Mouse (Mus musculus): ENCODE results near the gene Dgkg. TPM values are rescaled to one million over a fixed set of nuclear protein-coding genes. Genes with fewer than 3 reads are reported as not detected.

The Dgkg gene
- polyA plus RNA-seq, 1 experiment from 2014 or later = 0.15 TPM

DNA sequence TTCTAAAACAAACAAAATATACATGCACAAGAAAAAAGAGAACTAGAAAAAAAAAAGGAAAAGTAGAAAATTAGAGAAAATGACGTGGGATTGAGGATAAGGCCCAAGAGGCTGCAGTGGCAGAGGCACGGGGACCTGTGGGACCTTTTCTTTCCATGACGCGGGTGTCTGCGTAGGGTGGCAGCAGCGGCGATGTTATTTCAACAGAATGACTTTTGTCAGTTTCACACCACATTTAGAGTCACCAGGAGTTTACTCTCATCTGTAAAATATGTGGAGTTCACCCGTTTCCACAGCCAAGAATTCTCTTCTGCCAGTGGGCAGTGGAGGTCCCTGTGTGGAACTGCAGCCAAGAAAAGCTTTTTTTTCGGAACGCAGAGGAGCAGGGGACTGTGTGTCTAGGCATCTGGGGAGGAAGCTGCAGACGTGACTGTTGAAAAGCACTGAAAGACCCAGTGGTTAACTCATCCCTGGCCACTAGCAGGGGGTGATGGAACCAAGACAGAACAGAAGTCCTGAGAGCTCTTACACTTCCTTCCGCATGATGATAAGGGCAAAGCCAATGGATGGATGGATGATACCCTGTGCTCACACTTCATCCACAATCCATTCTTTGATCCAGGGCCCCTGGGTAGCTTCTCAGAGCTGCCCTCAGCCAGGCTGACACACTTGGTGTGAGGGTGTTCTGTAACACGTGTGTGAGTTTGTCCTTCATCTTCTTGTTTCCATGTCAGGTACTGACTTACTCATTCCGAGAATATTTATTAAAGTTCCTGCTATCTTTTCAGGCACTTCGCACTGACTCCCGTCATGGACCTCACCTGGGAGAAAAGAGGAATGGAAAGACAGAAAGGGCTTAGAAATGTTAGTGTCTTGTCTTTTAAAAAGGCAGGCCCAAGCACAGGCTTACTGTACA is 1.1 kb upstream of the Dgkg start:
- Histone ChIP-seq H3K4me3 (ENCODE audit: low read depth, low read length) (no peak overlapping the region), H3K9ac (replicated peaks; ENCODE audit: low read length) (no peak overlapping the region), H3K27me3 (ENCODE audit: control insufficient read depth, insufficient read depth, low read length) (peaks cover 26% of the 10 kb centered on the region), H3K4me2 (ENCODE audit: low read depth, low read length) (no peak overlapping the region), H3K36me3 (replicated peaks; ENCODE audit: control insufficient read depth, insufficient read depth, low read depth, low read length) (no peaks in the 10 kb centered on the region), H3K9me3 (replicated peaks; ENCODE audit: control insufficient read depth, low read length) (no peaks in the 10 kb centered on the region), H3K27ac (replicated peaks; ENCODE audit: low read depth, low read length) (no peak overlapping the region), H3K4me1 (ENCODE audit: control insufficient read depth, insufficient read depth, low read length) (no peaks in the 10 kb centered on the region; the same call in 1 of the 2 replicates)
- no peak for ATAC-seq (replicated peaks; ENCODE audit: insufficient number of reproducible peaks, low FRiP score, low TSS enrichment, low read depth)
- DNase-seq (ENCODE audit: low spot score) = no peak
- WGBS = 74% methylated on average over 16 of the region's 16 CpGs

DNA sequence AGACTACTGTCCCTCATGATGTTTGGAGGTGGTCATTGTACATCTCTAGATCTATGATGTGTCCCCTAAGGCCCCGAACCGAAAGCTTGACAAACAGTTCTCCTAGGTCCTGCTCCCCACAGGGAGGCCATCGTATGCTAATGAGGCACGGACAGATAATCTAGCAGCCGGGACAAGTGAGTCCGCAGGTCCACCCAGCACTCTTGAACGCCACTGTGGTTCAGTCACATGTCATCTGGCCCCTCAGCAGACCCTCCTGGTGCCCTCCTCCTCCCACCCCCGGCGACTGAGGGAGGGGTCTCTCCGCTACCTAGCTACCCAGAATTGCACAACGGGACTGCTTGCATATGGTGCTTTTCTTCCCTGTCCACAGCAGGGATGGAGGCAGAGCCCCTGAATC is 1.2 kb downstream of the Dgkg start:
- 10% methylated on average over 11 of the region's 11 CpGs for WGBS
- H3K27me3 ChIP-seq (ENCODE audit: control insufficient read depth, insufficient read depth, low read length) = peaks cover 26% of the 10 kb centered on the region
- no peaks in the 10 kb centered on the region; the same call in 1 of the 2 replicates for H3K4me1 ChIP-seq (ENCODE audit: control insufficient read depth, insufficient read depth, low read length)
- no peak overlapping the region for H3K9ac ChIP-seq (replicated peaks; ENCODE audit: low read length)
- ATAC-seq (replicated peaks; ENCODE audit: insufficient number of reproducible peaks, low FRiP score, low TSS enrichment, low read depth) (no peak), DNase-seq (ENCODE audit: low spot score) (no peak)
- H3K4me2 ChIP-seq (ENCODE audit: low read depth, low read length) = no peak overlapping the region
- H3K9me3 ChIP-seq (replicated peaks; ENCODE audit: control insufficient read depth, low read length) = no peaks in the 10 kb centered on the region
- no peaks in the 10 kb centered on the region for H3K36me3 ChIP-seq (replicated peaks; ENCODE audit: control insufficient read depth, insufficient read depth, low read depth, low read length)
- 0 out of 2 replicates have a peak overlapping the region, but pooled peaks have one; percentile 9 for H3K4me3 ChIP-seq (ENCODE audit: low read depth, low read length)
- H3K27ac ChIP-seq (replicated peaks; ENCODE audit: low read depth, low read length) = no peak overlapping the region

DNA sequence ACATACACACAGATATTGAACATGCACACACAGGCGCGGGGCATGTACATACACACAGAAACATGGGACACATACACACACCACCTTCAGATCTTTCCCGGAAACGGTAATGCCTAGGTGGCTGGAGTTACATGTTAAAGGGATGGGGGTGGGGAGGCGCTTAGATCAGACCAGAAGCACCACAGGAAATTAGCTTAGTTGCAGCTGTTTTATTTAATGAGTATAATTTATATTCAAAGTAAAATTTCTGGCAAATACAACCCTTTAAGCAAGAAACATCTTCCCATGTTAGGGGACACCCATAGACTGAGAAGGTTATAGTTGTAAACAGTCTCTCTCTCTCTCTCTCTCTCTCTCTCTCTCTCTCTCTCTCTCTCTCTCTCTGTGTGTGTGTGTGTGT is 1.8 kb downstream of the Dgkg start:
- Histone ChIP-seq H3K27ac (replicated peaks; ENCODE audit: low read depth, low read length) (no peak overlapping the region), H3K36me3 (replicated peaks; ENCODE audit: control insufficient read depth, insufficient read depth, low read depth, low read length) (no peaks in the 10 kb centered on the region), H3K9ac (replicated peaks; ENCODE audit: low read length) (no peak overlapping the region), H3K9me3 (replicated peaks; ENCODE audit: control insufficient read depth, low read length) (no peaks in the 10 kb centered on the region), H3K4me2 (ENCODE audit: low read depth, low read length) (no peak overlapping the region), H3K4me1 (ENCODE audit: control insufficient read depth, insufficient read depth, low read length) (no peaks in the 10 kb centered on the region; the same call in 1 of the 2 replicates), H3K4me3 (ENCODE audit: low read depth, low read length) (no peak overlapping the region), H3K27me3 (ENCODE audit: control insufficient read depth, insufficient read depth, low read length) (peaks cover 26% of the 10 kb centered on the region)
- ATAC-seq (replicated peaks; ENCODE audit: insufficient number of reproducible peaks, low FRiP score, low TSS enrichment, low read depth) (no peak), DNase-seq (ENCODE audit: low spot score) (no peak)
- 66% methylated on average over 5 of the region's 5 CpGs for WGBS

DNA sequence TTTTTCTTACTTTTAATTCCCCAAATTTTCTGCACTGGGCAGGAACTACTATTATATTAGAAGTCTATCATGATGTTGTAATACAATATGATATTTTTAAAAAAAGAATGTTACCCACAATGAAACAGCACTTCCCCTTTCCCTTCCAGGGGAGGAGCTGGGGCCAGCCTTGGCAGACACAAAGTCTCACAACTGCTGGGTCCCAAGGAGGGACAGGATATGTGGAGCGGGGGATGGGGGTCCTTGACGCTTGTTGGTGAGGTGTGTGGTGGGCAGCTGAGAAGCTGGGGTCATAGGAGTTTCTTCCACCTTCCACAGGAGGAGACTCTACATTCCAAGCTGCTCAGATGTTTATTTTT is 2.6 kb downstream of the Dgkg start:
- Histone ChIP-seq H3K27ac (replicated peaks; ENCODE audit: low read depth, low read length) (no peak overlapping the region), H3K27me3 (ENCODE audit: control insufficient read depth, insufficient read depth, low read length) (peaks cover 26% of the 10 kb centered on the region), H3K36me3 (replicated peaks; ENCODE audit: control insufficient read depth, insufficient read depth, low read depth, low read length) (no peaks in the 10 kb centered on the region), H3K4me3 (ENCODE audit: low read depth, low read length) (no peak overlapping the region), H3K4me1 (ENCODE audit: control insufficient read depth, insufficient read depth, low read length) (no peaks in the 10 kb centered on the region; the same call in 1 of the 2 replicates), H3K4me2 (ENCODE audit: low read depth, low read length) (no peak overlapping the region), H3K9ac (replicated peaks; ENCODE audit: low read length) (no peak overlapping the region), H3K9me3 (replicated peaks; ENCODE audit: control insufficient read depth, low read length) (no peaks in the 10 kb centered on the region)
- 46% methylated on average over 2 of the region's 2 CpGs for WGBS
- DNase-seq (ENCODE audit: low spot score) (no peak), ATAC-seq (replicated peaks; ENCODE audit: insufficient number of reproducible peaks, low FRiP score, low TSS enrichment, low read depth) (no peak)

- 89% methylated on average over 11 of the region's 11 CpGs for WGBS
- ATAC-seq (replicated peaks; ENCODE audit: insufficient number of reproducible peaks, low FRiP score, low TSS enrichment, low read depth) (no peak), DNase-seq (ENCODE audit: low spot score) (no peak)
- no peaks in the 10 kb centered on the region for H3K9me3 ChIP-seq (replicated peaks; ENCODE audit: control insufficient read depth, low read length)
- no peaks in the 10 kb centered on the region for H3K36me3 ChIP-seq (replicated peaks; ENCODE audit: control insufficient read depth, insufficient read depth, low read depth, low read length)
- peaks cover 26% of the 10 kb centered on the region for H3K27me3 ChIP-seq (ENCODE audit: control insufficient read depth, insufficient read depth, low read length)
- H3K4me1 ChIP-seq (ENCODE audit: control insufficient read depth, insufficient read depth, low read length) = no peaks in the 10 kb centered on the region; the same call in 1 of the 2 replicates
- no peak overlapping the region for H3K4me3 ChIP-seq (ENCODE audit: low read depth, low read length)
- H3K9ac ChIP-seq (replicated peaks; ENCODE audit: low read length) = no peak overlapping the region
- H3K4me2 ChIP-seq (ENCODE audit: low read depth, low read length) = no peak overlapping the region
- H3K27ac ChIP-seq (replicated peaks; ENCODE audit: low read depth, low read length) = no peak overlapping the region
Observed at GRCm38 (mm10) chr16:22653817-22654476, 3.1 kb downstream of the Dgkg start.

DNA sequence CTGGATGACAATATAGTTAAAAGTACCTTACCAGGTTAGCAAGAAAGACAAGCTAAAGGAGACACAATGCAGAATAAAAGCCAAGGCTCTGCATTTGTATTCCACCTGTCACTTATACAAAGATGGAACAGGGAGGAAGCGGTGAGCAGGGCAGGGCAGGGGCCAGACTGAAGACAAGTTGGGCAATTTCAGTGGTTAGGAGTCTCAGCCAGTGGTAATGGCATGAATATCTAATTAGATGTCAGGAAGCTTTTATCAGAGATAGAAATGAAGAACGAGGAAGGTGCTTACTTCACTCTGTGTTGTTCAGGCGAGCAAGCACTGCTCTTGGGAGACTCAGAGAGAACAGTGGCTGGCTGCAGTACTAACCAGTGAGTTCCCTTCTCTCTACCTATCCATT is 5.8 kb downstream of the Dgkg start:
- 69% methylated on average over 3 of the region's 3 CpGs for WGBS
- no peaks in the 10 kb centered on the region for H3K36me3 ChIP-seq (replicated peaks; ENCODE audit: control insufficient read depth, insufficient read depth, low read depth, low read length)
- peaks cover 10% of the 10 kb centered on the region for H3K27me3 ChIP-seq (ENCODE audit: control insufficient read depth, insufficient read depth, low read length)
- ATAC-seq (replicated peaks; ENCODE audit: insufficient number of reproducible peaks, low FRiP score, low TSS enrichment, low read depth) (no peak), DNase-seq (ENCODE audit: low spot score) (no peak)
- H3K4me2 ChIP-seq (ENCODE audit: low read depth, low read length) = no peak overlapping the region
- H3K27ac ChIP-seq (replicated peaks; ENCODE audit: low read depth, low read length) = no peak overlapping the region
- H3K4me1 ChIP-seq (ENCODE audit: control insufficient read depth, insufficient read depth, low read length) = no peaks in the 10 kb centered on the region
- H3K9me3 ChIP-seq (replicated peaks; ENCODE audit: control insufficient read depth, low read length) = no peaks in the 10 kb centered on the region
- no peak overlapping the region for H3K9ac ChIP-seq (replicated peaks; ENCODE audit: low read length)
- H3K4me3 ChIP-seq (ENCODE audit: low read depth, low read length) = no peak overlapping the region

GRCm38 (mm10) chr16:22645256-22645655 is 11.8 kb downstream of the Dgkg start:
- H3K27me3 ChIP-seq (ENCODE audit: control insufficient read depth, insufficient read depth, low read length) = no peaks in the 10 kb centered on the region
- H3K9me3 ChIP-seq (replicated peaks; ENCODE audit: control insufficient read depth, low read length) = no peaks in the 10 kb centered on the region
- H3K27ac ChIP-seq (replicated peaks; ENCODE audit: low read depth, low read length) = no peak overlapping the region
- no peak overlapping the region for H3K4me2 ChIP-seq (ENCODE audit: low read depth, low read length)
- H3K36me3 ChIP-seq (replicated peaks; ENCODE audit: control insufficient read depth, insufficient read depth, low read depth, low read length) = no peaks in the 10 kb centered on the region
- DNase-seq (ENCODE audit: low spot score) = no peak
- no peak for ATAC-seq (replicated peaks; ENCODE audit: insufficient number of reproducible peaks, low FRiP score, low TSS enrichment, low read depth)
- no peaks in the 10 kb centered on the region; the same call in 1 of the 2 replicates for H3K4me1 ChIP-seq (ENCODE audit: control insufficient read depth, insufficient read depth, low read length)
- WGBS = 88% methylated on average over 1 of the region's 1 CpGs
- H3K9ac ChIP-seq (replicated peaks; ENCODE audit: low read length) = no peak overlapping the region
- H3K4me3 ChIP-seq (ENCODE audit: low read depth, low read length) = no peak overlapping the region

DNA sequence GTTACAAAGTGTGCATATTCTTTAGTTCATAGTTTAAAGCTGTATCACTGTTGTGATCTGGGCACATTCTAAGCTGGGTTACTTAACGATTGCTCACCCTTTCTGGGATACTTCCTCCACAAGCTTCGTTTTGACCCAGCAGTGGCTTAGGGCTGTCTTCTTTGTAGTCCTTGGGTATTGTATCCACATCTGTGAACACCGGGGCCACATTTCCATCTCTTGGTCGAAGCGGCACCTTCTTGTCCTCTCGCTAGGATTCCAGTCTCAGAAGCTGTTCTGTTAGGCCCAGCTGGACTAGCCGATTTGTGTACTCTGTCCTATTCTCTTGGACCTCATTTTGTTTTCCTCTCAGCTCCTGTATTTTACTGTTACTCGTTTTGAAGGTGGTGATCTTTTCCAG is 13.6 kb downstream of the Dgkg start:
- Histone ChIP-seq H3K4me2 (ENCODE audit: low read depth, low read length) (no peak overlapping the region), H3K9me3 (replicated peaks; ENCODE audit: control insufficient read depth, low read length) (no peaks in the 10 kb centered on the region), H3K27ac (replicated peaks; ENCODE audit: low read depth, low read length) (no peak overlapping the region), H3K4me3 (ENCODE audit: low read depth, low read length) (no peak overlapping the region), H3K4me1 (ENCODE audit: control insufficient read depth, insufficient read depth, low read length) (no peaks in the 10 kb centered on the region; the same call in 1 of the 2 replicates), H3K27me3 (ENCODE audit: control insufficient read depth, insufficient read depth, low read length) (no peaks in the 10 kb centered on the region), H3K9ac (replicated peaks; ENCODE audit: low read length) (no peak overlapping the region), H3K36me3 (replicated peaks; ENCODE audit: control insufficient read depth, insufficient read depth, low read depth, low read length) (no peaks in the 10 kb centered on the region)
- whole genome bisulfite sequencing = 80% methylated on average over 8 of the region's 8 CpGs
- DNase-seq (ENCODE audit: low spot score) (no peak), ATAC-seq (replicated peaks; ENCODE audit: insufficient number of reproducible peaks, low FRiP score, low TSS enrichment, low read depth) (no peak)
